Mouse (Mus musculus) heart, embryonic 12.5 days (tissue): ENCODE results near the gene Fam13c. TPM values are rescaled to one million over a fixed set of nuclear protein-coding genes. Genes with fewer than 3 reads are reported as not detected.

Source experiments
- polyA plus RNA-seq: library from polyadenylated mRNA; unstranded; fragments of >200 nt; fragmentation: Nextera tagmentation; extraction: Ambion mirVana; gene quantifications from 2 replicates; pipeline ENCODE4 v1.2.1, GENCODE M21; 2016

The Fam13c gene
- polyA plus RNA-seq, 1 experiment from 2014 or later, result 10.0 TPM

Other genes starting within 250 kb of the Fam13c start
- gene Mrln, start 235.8 kb upstream of the Fam13c start, polyA plus RNA-seq, result 0.45 and 0.90 TPM in 2 replicates
- 0.82 and 0.98 TPM in 2 replicates for gene Slc16a9, start 195.4 kb upstream of the Fam13c start, polyA plus RNA-seq
- gene Phyhipl, start 215.5 kb downstream of the Fam13c start, polyA plus RNA-seq, result 2.1 and 2.4 TPM in 2 replicates